Mouse (Mus musculus): ENCODE data around the gene Antxrl. TPM values are rescaled to one million over a fixed set of nuclear protein-coding genes. Genes with fewer than 3 reads are reported as not detected.
A peak's percentile ranks its signal among the peaks of the same experiment; 100 is the strongest.

Antxrl gene
- total and polyA plus RNA-seq, 2 experiments from 2014 or later: not detected

- no peak within 1 kb of the TSS for H3K4me3 ChIP-seq (ENCODE audit: low read depth, low read length)
- no peak for DNase-seq (ENCODE audit: low spot score)
- H3K4me2 ChIP-seq (ENCODE audit: low read depth, low read length): no peak within 1 kb of the TSS
- no peak within 1 kb of the TSS for H3K9ac ChIP-seq (replicated peaks; ENCODE audit: low read depth, low read length)
- H3K4me1 ChIP-seq (ENCODE audit: control insufficient read depth, insufficient read depth): no peaks in the 10 kb centered on the region
- no peaks in the 10 kb centered on the region for H3K36me3 ChIP-seq (replicated peaks; ENCODE audit: control insufficient read depth, insufficient read depth, low read length)
- TF ChIP-seq CTCF (IDR thresholded peaks at IDR 0.05; ENCODE audit: low read depth) (no peak), EP300 (IDR thresholded peaks at IDR 0.05; ENCODE audit: low read depth) (no peak)
- no peaks in the 10 kb centered on the region for H3K9me3 ChIP-seq (replicated peaks; ENCODE audit: control insufficient read depth, low read length)
- WGBS: 62% methylated on average over 5 of the region's 5 CpGs
- no peak within 1 kb of the TSS for H3K27ac ChIP-seq (ENCODE audit: low read depth)
- ATAC-seq (ENCODE audit: insufficient read depth, low read depth): no peak
- H3K27me3 ChIP-seq (ENCODE audit: control insufficient read depth, insufficient read depth, low read length): no peaks in the 10 kb centered on the region
These were observed 50.1 kb downstream of the Antxrl start, which contains the start of gene A630023A22Rik for GRCm38 (mm10) chr14:34102601-34103000. Gene A630023A22Rik, minus strand, starts transcription at chr14:34102754.

- DNase-seq (ENCODE audit: low spot score) (no peak), ATAC-seq (ENCODE audit: insufficient read depth, low read depth) (no peak)
- no peak for TF ChIP-seq EP300 (IDR thresholded peaks at IDR 0.05; ENCODE audit: low read depth)
- TF ChIP-seq CTCF (IDR thresholded peaks at IDR 0.05; ENCODE audit: low read depth): no peak
- no peaks in the 10 kb centered on the region for H3K9me3 ChIP-seq (replicated peaks; ENCODE audit: control insufficient read depth, low read length)
- no peaks in the 10 kb centered on the region for H3K4me1 ChIP-seq (ENCODE audit: control insufficient read depth, insufficient read depth)
- WGBS: 44% methylated on average over 3 of the region's 3 CpGs
- no peak overlapping the region for H3K27ac ChIP-seq (ENCODE audit: low read depth)
- no peaks in the 10 kb centered on the region for H3K36me3 ChIP-seq (replicated peaks; ENCODE audit: control insufficient read depth, insufficient read depth, low read length)
- no peaks in the 10 kb centered on the region for H3K27me3 ChIP-seq (ENCODE audit: control insufficient read depth, insufficient read depth, low read length)
- H3K4me3 ChIP-seq (ENCODE audit: low read depth, low read length): no peak overlapping the region
- H3K9ac ChIP-seq (replicated peaks; ENCODE audit: low read depth, low read length): no peak overlapping the region
- H3K4me2 ChIP-seq (ENCODE audit: low read depth, low read length): no peak overlapping the region
These were observed 51.3 kb downstream of the Antxrl start for GRCm38 (mm10) chr14:34103855-34104254.

- peak; percentile 66 for DNase-seq (ENCODE audit: low spot score)
These were observed 52.4 kb downstream of the Antxrl start for GRCm38 (mm10) chr14:34104892-34105291.

DNA sequence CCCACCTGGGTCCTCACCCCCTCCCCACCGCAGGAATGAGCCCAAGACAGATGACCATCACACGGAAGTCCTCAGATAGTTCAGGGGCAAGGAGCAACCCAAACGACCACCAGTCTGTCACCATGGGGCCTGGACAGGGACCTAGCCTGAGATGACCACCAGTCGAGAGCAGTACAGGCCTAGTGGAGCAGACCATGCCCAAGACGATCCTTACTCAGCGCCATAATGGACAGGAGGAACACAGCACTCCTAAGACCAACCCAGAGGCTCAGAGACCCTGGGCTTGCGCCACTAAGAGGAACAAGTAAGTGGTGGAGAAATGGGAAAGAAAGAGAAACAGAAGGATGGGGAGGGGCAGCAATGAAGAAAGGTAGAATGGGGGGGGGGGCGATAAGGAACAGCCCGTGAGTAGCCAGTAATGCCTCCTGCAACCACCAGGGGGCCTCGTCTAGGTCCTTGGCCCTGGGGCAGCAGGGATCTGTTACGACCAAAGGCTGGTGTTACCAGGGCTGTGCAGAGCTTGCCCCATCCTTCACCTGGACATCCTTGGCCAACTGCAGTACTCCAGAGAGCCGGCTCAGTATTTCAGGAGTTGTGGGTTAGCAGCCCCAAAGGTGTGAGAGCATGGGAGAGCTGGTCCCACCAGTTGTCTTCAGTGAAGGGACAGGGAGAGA lies 54.0 kb downstream of the Antxrl start:
- DNase-seq (ENCODE audit: low spot score): no peak
- TF ChIP-seq EP300 (IDR thresholded peaks at IDR 0.05; ENCODE audit: low read depth) (no peak), CTCF (IDR thresholded peaks at IDR 0.05; ENCODE audit: low read depth) (peak; percentile 58)
- H3K4me3 ChIP-seq (ENCODE audit: low read depth, low read length): no peak overlapping the region
- no peak; the same call in 1 of the 2 replicates for ATAC-seq (ENCODE audit: insufficient read depth, low read depth)
- H3K27ac ChIP-seq (ENCODE audit: low read depth): no peak overlapping the region
- H3K4me2 ChIP-seq (ENCODE audit: low read depth, low read length): no peak overlapping the region
- no peaks in the 10 kb centered on the region for H3K4me1 ChIP-seq (ENCODE audit: control insufficient read depth, insufficient read depth)
- 56% methylated on average over 11 of the region's 12 CpGs for WGBS
- H3K27me3 ChIP-seq (ENCODE audit: control insufficient read depth, insufficient read depth, low read length): no peaks in the 10 kb centered on the region
- no peaks in the 10 kb centered on the region for H3K36me3 ChIP-seq (replicated peaks; ENCODE audit: control insufficient read depth, insufficient read depth, low read length)
- H3K9me3 ChIP-seq (replicated peaks; ENCODE audit: control insufficient read depth, low read length): no peaks in the 10 kb centered on the region
- H3K9ac ChIP-seq (replicated peaks; ENCODE audit: low read depth, low read length): no peak overlapping the region

More at GRCm38 (mm10) chr14:34104892-34105291, 52.4 kb downstream of the Antxrl start:
- peak; percentile 66 for ATAC-seq (ENCODE audit: insufficient read depth, low read depth)
- H3K27me3 ChIP-seq (ENCODE audit: control insufficient read depth, insufficient read depth, low read length): no peaks in the 10 kb centered on the region
- H3K9me3 ChIP-seq (replicated peaks; ENCODE audit: control insufficient read depth, low read length): no peaks in the 10 kb centered on the region
- no peak overlapping the region for H3K9ac ChIP-seq (replicated peaks; ENCODE audit: low read depth, low read length)
- TF ChIP-seq CTCF (IDR thresholded peaks at IDR 0.05; ENCODE audit: low read depth): peak; percentile 73
- TF ChIP-seq EP300 (IDR thresholded peaks at IDR 0.05; ENCODE audit: low read depth): no peak
- no peaks in the 10 kb centered on the region for H3K36me3 ChIP-seq (replicated peaks; ENCODE audit: control insufficient read depth, insufficient read depth, low read length)
- no peak overlapping the region for H3K27ac ChIP-seq (ENCODE audit: low read depth)
- H3K4me2 ChIP-seq (ENCODE audit: low read depth, low read length): no peak overlapping the region
- no peaks in the 10 kb centered on the region for H3K4me1 ChIP-seq (ENCODE audit: control insufficient read depth, insufficient read depth)
- 22% methylated on average over 8 of the region's 8 CpGs for WGBS
- H3K4me3 ChIP-seq (ENCODE audit: low read depth, low read length): no peak overlapping the region

- no peak overlapping the region for H3K4me2 ChIP-seq (ENCODE audit: low read depth, low read length)
- TF ChIP-seq CTCF (IDR thresholded peaks at IDR 0.05; ENCODE audit: low read depth) (no peak), EP300 (IDR thresholded peaks at IDR 0.05; ENCODE audit: low read depth) (no peak)
- H3K4me1 ChIP-seq (ENCODE audit: control insufficient read depth, insufficient read depth): no peaks in the 10 kb centered on the region
- WGBS: 64% methylated on average over 4 of the region's 4 CpGs
- H3K27me3 ChIP-seq (ENCODE audit: control insufficient read depth, insufficient read depth, low read length): no peaks in the 10 kb centered on the region
- H3K4me3 ChIP-seq (ENCODE audit: low read depth, low read length): no peak overlapping the region
- no peaks in the 10 kb centered on the region for H3K9me3 ChIP-seq (replicated peaks; ENCODE audit: control insufficient read depth, low read length)
- ATAC-seq (ENCODE audit: insufficient read depth, low read depth) (no peak), DNase-seq (ENCODE audit: low spot score) (no peak)
- H3K27ac ChIP-seq (ENCODE audit: low read depth): no peak overlapping the region
- no peaks in the 10 kb centered on the region for H3K36me3 ChIP-seq (replicated peaks; ENCODE audit: control insufficient read depth, insufficient read depth, low read length)
- no peak overlapping the region for H3K9ac ChIP-seq (replicated peaks; ENCODE audit: low read depth, low read length)
These were observed 55.1 kb downstream of the Antxrl start for GRCm38 (mm10) chr14:34107594-34107993.

DNA sequence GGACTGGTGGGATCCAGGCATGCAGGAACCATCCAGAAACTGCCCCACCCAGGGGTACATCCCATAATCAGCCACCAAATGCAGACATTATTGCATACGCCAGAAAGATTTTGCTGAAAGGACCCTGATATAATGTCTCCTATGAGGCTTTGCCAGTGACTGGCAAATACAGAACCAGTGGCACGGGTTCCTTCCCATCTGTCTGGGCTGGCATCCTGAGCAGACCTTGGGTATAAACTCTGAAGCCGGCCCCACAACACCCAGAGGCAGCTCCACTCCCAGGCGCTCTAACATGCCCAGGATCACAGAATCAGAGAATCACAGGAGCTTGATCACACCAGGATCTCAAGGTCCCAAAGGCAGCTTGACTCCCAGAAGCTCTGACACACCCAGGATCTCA lies 61.8 kb downstream of the Antxrl start:
- H3K27me3 ChIP-seq (ENCODE audit: control insufficient read depth, insufficient read depth, low read length): no peaks in the 10 kb centered on the region
- TF ChIP-seq CTCF (IDR thresholded peaks at IDR 0.05; ENCODE audit: low read depth) (no peak), EP300 (IDR thresholded peaks at IDR 0.05; ENCODE audit: low read depth) (no peak)
- H3K4me2 ChIP-seq (ENCODE audit: low read depth, low read length): no peak overlapping the region

More for the DNA sequence above, 61.8 kb downstream of the Antxrl start:
- H3K9ac ChIP-seq (replicated peaks; ENCODE audit: low read depth, low read length): no peak overlapping the region
- no peak overlapping the region for H3K27ac ChIP-seq (ENCODE audit: low read depth)
- ATAC-seq (ENCODE audit: insufficient read depth, low read depth): no peak
- H3K36me3 ChIP-seq (replicated peaks; ENCODE audit: control insufficient read depth, insufficient read depth, low read length): no peaks in the 10 kb centered on the region
- H3K4me3 ChIP-seq (ENCODE audit: low read depth, low read length): no peak overlapping the region
- WGBS: 81% methylated on average over 4 of the region's 4 CpGs
- DNase-seq (ENCODE audit: low spot score): no peak
- no peaks in the 10 kb centered on the region for H3K9me3 ChIP-seq (replicated peaks; ENCODE audit: control insufficient read depth, low read length)
- H3K4me1 ChIP-seq (ENCODE audit: control insufficient read depth, insufficient read depth): peaks cover 2% of the 10 kb centered on the region; the same call in 1 of the 2 replicates
